Mouse (Mus musculus): ENCODE measurements around the gene Susd5. TPM values are rescaled to one million over a fixed set of nuclear protein-coding genes. Genes with fewer than 3 reads are reported as not detected.

Susd5 gene
- polyA plus RNA-seq, 1 experiment from 2014 or later = 0.23 TPM

DNA sequence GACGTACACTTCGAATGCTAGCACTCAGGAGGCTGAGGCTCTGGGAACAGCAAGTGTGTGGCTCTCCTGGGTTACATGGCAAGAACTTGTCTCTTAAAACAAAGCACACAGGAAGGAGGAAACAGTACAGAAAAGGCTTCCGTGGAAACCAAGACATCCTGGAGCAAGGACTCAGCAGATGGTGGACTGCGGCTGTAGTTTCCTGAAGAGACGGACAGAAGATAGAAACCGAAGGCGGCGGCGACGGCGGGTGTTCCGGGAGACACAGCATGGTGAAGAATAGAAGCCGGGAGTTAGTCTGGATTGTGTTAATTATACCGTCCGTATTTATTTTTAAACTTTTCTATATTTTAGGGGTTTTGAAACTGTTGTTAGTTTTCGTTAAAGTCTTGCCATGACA lies 6.2 kb upstream of the Susd5 start:
- 89% methylated on average over 16 of the region's 16 CpGs for WGBS

GRCm38 (mm10) chr9:114052031-114052430 lies 4.9 kb upstream of the Susd5 start:
- no peak overlapping the region for H3K4me3 ChIP-seq (ENCODE audit: low read depth, low read length)
- no peak overlapping the region for H3K4me2 ChIP-seq (replicated peaks; ENCODE audit: low read depth)
- TF ChIP-seq EP300 (optimal IDR thresholded peaks at IDR 0.05) = no peak
- no peak for TF ChIP-seq CTCF (IDR thresholded peaks at IDR 0.05; ENCODE audit: low read depth)
- ATAC-seq (ENCODE audit: low FRiP score, low TSS enrichment) (no peak), DNase-seq (ENCODE audit: low spot score) (no peak)
- no peak overlapping the region for H3K27ac ChIP-seq (replicated peaks)
- no peaks in the 10 kb centered on the region for H3K36me3 ChIP-seq (ENCODE audit: control insufficient read depth, insufficient read depth, low read length)
- 69% methylated on average over 4 of the region's 4 CpGs for WGBS
- H3K4me1 ChIP-seq (replicated peaks; ENCODE audit: control insufficient read depth, insufficient read depth) = no peaks in the 10 kb centered on the region
- H3K9ac ChIP-seq (ENCODE audit: low read length) = no peak overlapping the region
- H3K9me3 ChIP-seq (ENCODE audit: control insufficient read depth, low read length) = no peaks in the 10 kb centered on the region
- H3K27me3 ChIP-seq (ENCODE audit: control insufficient read depth, insufficient read depth, low read length) = no peaks in the 10 kb centered on the region; the same call in 1 of the 2 replicates

More for the DNA sequence above, 6.2 kb upstream of the Susd5 start:
- ATAC-seq (ENCODE audit: low FRiP score, low TSS enrichment) = no peak
- no peak for DNase-seq (ENCODE audit: low spot score)
- Histone ChIP-seq H3K9me3 (ENCODE audit: control insufficient read depth, low read length) (no peaks in the 10 kb centered on the region), H3K4me1 (replicated peaks; ENCODE audit: control insufficient read depth, insufficient read depth) (no peaks in the 10 kb centered on the region), H3K4me2 (replicated peaks; ENCODE audit: low read depth) (no peak overlapping the region), H3K36me3 (ENCODE audit: control insufficient read depth, insufficient read depth, low read length) (no peaks in the 10 kb centered on the region), H3K27me3 (ENCODE audit: control insufficient read depth, insufficient read depth, low read length) (no peaks in the 10 kb centered on the region), H3K9ac (ENCODE audit: low read length) (no peak overlapping the region), H3K4me3 (ENCODE audit: low read depth, low read length) (no peak overlapping the region), H3K27ac (replicated peaks) (no peak overlapping the region)
- no peak for TF ChIP-seq CTCF (IDR thresholded peaks at IDR 0.05; ENCODE audit: low read depth)
- TF ChIP-seq EP300 (optimal IDR thresholded peaks at IDR 0.05) = no peak

GRCm38 (mm10) chr9:114052866-114053265 lies 4.1 kb upstream of the Susd5 start:
- no peak for TF ChIP-seq CTCF (IDR thresholded peaks at IDR 0.05; ENCODE audit: low read depth)
- TF ChIP-seq EP300 (optimal IDR thresholded peaks at IDR 0.05) = no peak
- DNase-seq (ENCODE audit: low spot score) = peak; percentile 21
- no peaks in the 10 kb centered on the region for H3K36me3 ChIP-seq (ENCODE audit: control insufficient read depth, insufficient read depth, low read length)
- H3K9me3 ChIP-seq (ENCODE audit: control insufficient read depth, low read length) = no peaks in the 10 kb centered on the region
- ATAC-seq (ENCODE audit: low FRiP score, low TSS enrichment) = no peak
- no peaks in the 10 kb centered on the region for H3K4me1 ChIP-seq (replicated peaks; ENCODE audit: control insufficient read depth, insufficient read depth)
- H3K27ac ChIP-seq (replicated peaks) = no peak overlapping the region
- peaks cover 5% of the 10 kb centered on the region; the same call in 1 of the 2 replicates for H3K27me3 ChIP-seq (ENCODE audit: control insufficient read depth, insufficient read depth, low read length)
- no peak overlapping the region for H3K9ac ChIP-seq (ENCODE audit: low read length)
- H3K4me2 ChIP-seq (replicated peaks; ENCODE audit: low read depth) = no peak overlapping the region
- no peak overlapping the region for H3K4me3 ChIP-seq (ENCODE audit: low read depth, low read length)
- 61% methylated on average over 6 of the region's 6 CpGs for WGBS

GRCm38 (mm10) chr9:114068494-114069053 lies 11.6 kb downstream of the Susd5 start:
- Histone ChIP-seq H3K9ac (ENCODE audit: low read length) (no peak overlapping the region), H3K27ac (replicated peaks) (no peak overlapping the region), H3K4me1 (replicated peaks; ENCODE audit: control insufficient read depth, insufficient read depth) (no peaks in the 10 kb centered on the region), H3K4me2 (replicated peaks; ENCODE audit: low read depth) (no peak overlapping the region), H3K9me3 (ENCODE audit: control insufficient read depth, low read length) (no peaks in the 10 kb centered on the region), H3K27me3 (ENCODE audit: control insufficient read depth, insufficient read depth, low read length) (no peaks in the 10 kb centered on the region), H3K36me3 (ENCODE audit: control insufficient read depth, insufficient read depth, low read length) (no peaks in the 10 kb centered on the region), H3K4me3 (ENCODE audit: low read depth, low read length) (no peak overlapping the region)
- TF ChIP-seq CTCF (IDR thresholded peaks at IDR 0.05; ENCODE audit: low read depth) (no peak), EP300 (optimal IDR thresholded peaks at IDR 0.05) (no peak)
- WGBS = 55% methylated on average over 12 of the region's 12 CpGs
- no peak for DNase-seq (ENCODE audit: low spot score)
- no peak for ATAC-seq (ENCODE audit: low FRiP score, low TSS enrichment)

DNA sequence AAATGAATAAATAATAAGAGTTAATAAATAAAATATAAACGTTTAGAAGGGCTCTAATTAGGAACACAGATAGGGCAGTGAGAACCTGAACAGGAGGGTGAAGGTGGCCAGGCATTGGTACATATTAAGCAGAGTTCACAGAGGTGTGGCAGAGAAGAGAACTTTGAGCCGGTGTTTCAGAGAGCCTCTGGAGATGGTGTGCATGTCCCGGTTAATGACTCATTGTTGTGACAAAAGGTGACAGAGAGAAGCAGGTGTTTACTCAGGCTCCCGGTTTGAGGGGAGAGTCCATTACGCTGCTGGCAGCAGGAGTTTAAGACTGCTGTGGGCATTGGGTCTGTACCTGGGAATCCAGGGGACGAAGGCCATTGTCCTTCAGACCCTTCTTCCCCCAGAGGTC lies 12.4 kb downstream of the Susd5 start:
- ATAC-seq (ENCODE audit: low FRiP score, low TSS enrichment) = no peak
- TF ChIP-seq CTCF (IDR thresholded peaks at IDR 0.05; ENCODE audit: low read depth) = no peak
- TF ChIP-seq EP300 (optimal IDR thresholded peaks at IDR 0.05) = no peak
- 29% methylated on average over 6 of the region's 6 CpGs for WGBS
- H3K4me1 ChIP-seq (replicated peaks; ENCODE audit: control insufficient read depth, insufficient read depth) = no peaks in the 10 kb centered on the region
- H3K4me2 ChIP-seq (replicated peaks; ENCODE audit: low read depth) = no peak overlapping the region
- H3K4me3 ChIP-seq (ENCODE audit: low read depth, low read length) = no peak overlapping the region
- H3K36me3 ChIP-seq (ENCODE audit: control insufficient read depth, insufficient read depth, low read length) = no peaks in the 10 kb centered on the region
- no peaks in the 10 kb centered on the region for H3K27me3 ChIP-seq (ENCODE audit: control insufficient read depth, insufficient read depth, low read length)
- no peak overlapping the region for H3K9ac ChIP-seq (ENCODE audit: low read length)
- H3K9me3 ChIP-seq (ENCODE audit: control insufficient read depth, low read length) = no peaks in the 10 kb centered on the region
- no peak overlapping the region for H3K27ac ChIP-seq (replicated peaks)
- DNase-seq (ENCODE audit: low spot score) = no peak

DNA sequence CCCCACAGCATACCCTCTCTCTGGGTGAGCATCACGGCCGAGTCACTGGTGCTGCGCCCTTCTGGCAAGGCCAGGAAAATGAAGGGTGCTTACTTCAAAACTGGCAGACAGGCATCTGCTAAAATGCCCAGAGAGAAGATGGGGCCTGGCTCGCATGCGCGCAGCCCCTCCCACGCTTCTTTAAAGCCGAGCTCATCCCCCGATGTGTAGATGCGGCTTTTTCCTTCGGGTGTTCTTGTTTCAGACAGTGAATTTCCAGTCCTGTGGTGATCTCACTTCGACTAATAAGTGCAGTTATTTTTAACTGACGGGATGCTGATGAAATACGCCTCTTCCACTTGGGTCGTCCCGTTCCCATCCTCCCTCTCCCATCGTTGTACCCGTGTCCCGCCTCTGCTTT lies 16.7 kb downstream of the Susd5 start:
- Histone ChIP-seq H3K4me3 (ENCODE audit: low read depth, low read length) (no peak overlapping the region), H3K4me1 (replicated peaks; ENCODE audit: control insufficient read depth, insufficient read depth) (no peaks in the 10 kb centered on the region), H3K36me3 (ENCODE audit: control insufficient read depth, insufficient read depth, low read length) (no peaks in the 10 kb centered on the region), H3K9me3 (ENCODE audit: control insufficient read depth, low read length) (no peaks in the 10 kb centered on the region), H3K9ac (ENCODE audit: low read length) (no peak overlapping the region), H3K4me2 (replicated peaks; ENCODE audit: low read depth) (no peak overlapping the region), H3K27ac (replicated peaks) (no peak overlapping the region), H3K27me3 (ENCODE audit: control insufficient read depth, insufficient read depth, low read length) (no peaks in the 10 kb centered on the region)
- TF ChIP-seq EP300 (optimal IDR thresholded peaks at IDR 0.05) = no peak
- no peak for TF ChIP-seq CTCF (IDR thresholded peaks at IDR 0.05; ENCODE audit: low read depth)
- no peak for ATAC-seq (ENCODE audit: low FRiP score, low TSS enrichment)
- no peak for DNase-seq (ENCODE audit: low spot score)
- 82% methylated on average over 19 of the region's 19 CpGs for WGBS

Measured in stomach, postnatal 0 days (tissue).